Mouse (Mus musculus): ENCODE measurements around the gene Olfr784. TPM values are rescaled to one million over a fixed set of nuclear protein-coding genes. Genes with fewer than 3 reads are reported as not detected.
"Not testable (repeated sequence)": the region's sequence is repeated elsewhere in the genome, so short reads cannot be mapped to it uniquely, and the experiment has no call there.

The Olfr784 gene
- polyA plus RNA-seq (2016; fragmentation: Nextera tagmentation; extraction: Ambion mirVana), result not detected in 2 replicates

DNA sequence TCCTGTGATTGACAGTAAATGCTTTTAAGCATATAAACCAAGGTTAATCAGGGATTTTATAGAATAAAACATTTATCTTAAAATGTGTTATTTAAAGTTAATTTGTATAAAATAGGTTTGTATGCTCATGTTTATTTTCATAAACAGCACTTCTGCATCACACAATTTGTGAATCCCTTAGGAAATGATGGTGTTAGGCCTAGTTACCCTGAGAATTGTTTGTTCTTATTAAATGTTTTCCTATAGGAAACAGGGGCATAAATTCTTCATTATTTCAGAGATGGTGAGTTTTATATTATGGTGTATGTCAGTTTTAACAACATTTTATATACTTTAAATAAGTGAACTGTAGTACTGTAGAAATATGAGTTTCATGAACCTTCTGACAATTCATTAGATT is at the start of gene Olfr784:
Gene Olfr784, plus strand, starts transcription at position 301 of the 400 bp plus-strand sequence.
- no peak within 1 kb of the TSS for H3K4me2 ChIP-seq
- H3K36me3 ChIP-seq, result no peaks in the 10 kb centered on the region
- H3K27ac ChIP-seq, result no peak within 1 kb of the TSS
- no peak within 1 kb of the TSS for H3K9ac ChIP-seq
- H3K4me1 ChIP-seq, result no peaks in the 10 kb centered on the region
- ATAC-seq, result no peak
- H3K9me3 ChIP-seq (replicated peaks), result no peaks in the 10 kb centered on the region
- no peak within 1 kb of the TSS for H3K4me3 ChIP-seq
- H3K27me3 ChIP-seq (replicated peaks), result no peaks in the 10 kb centered on the region

GRCm38 (mm10) chr10:129348550-129348949 is 35.3 kb upstream of the Olfr784 start, which contains the start of gene Olfr782:
TSS of gene Olfr782 (plus strand) at chr10:129348850.
- H3K9me3 ChIP-seq (replicated peaks), result no peaks in the 10 kb centered on the region
- H3K27ac ChIP-seq, result no peak within 1 kb of the TSS
- H3K36me3 ChIP-seq, result no peaks in the 10 kb centered on the region
- H3K27me3 ChIP-seq (replicated peaks), result no peaks in the 10 kb centered on the region
- no peaks in the 10 kb centered on the region for H3K4me1 ChIP-seq
- no peak within 1 kb of the TSS for H3K4me3 ChIP-seq
- WGBS (ENCODE audit: insufficient replicate concordance), result 76% methylated on average over 3 of the region's 3 CpGs
- H3K4me2 ChIP-seq, result no peak within 1 kb of the TSS
- ATAC-seq, result no peak
- H3K9ac ChIP-seq, result no peak within 1 kb of the TSS

- not testable (repeated sequence) for H3K4me3 ChIP-seq; ATAC-seq; H3K4me2 ChIP-seq; H3K36me3 ChIP-seq; H3K27ac ChIP-seq; H3K4me1 ChIP-seq; H3K9ac ChIP-seq; H3K27me3 ChIP-seq (replicated peaks)
- WGBS (ENCODE audit: insufficient replicate concordance), result 58% methylated on average over 2 of the region's 2 CpGs
- H3K9me3 ChIP-seq (replicated peaks), result peaks cover 12% of the 10 kb centered on the region; the same call in 1 of the 2 replicates
Observed at GRCm38 (mm10) chr10:129352475-129352874, 31.4 kb upstream of the Olfr784 start.

DNA sequence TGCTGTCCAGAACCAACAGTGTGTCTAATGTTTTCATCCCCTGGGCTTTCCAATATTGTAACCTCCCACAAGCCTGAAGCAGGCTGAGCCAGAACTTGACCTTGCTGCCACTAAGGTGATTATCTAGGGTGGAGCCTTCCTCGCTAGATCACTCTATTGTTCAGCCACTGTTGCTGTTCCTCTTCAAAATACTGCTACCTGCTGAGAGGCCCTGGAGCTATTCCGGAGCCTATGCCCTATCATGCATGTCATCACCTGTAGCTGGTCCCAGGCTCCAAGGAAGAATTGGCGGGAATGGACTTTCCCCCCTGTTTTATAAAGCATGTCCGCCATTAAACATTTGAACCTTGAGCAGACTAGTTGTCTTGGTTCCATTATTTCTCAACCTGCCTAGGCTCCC is 27.4 kb upstream of the Olfr784 start:
- WGBS (ENCODE audit: insufficient replicate concordance), result 67% methylated on average over 4 of the region's 4 CpGs
- H3K9me3 ChIP-seq (replicated peaks), result peaks cover 12% of the 10 kb centered on the region; the same call in 1 of the 2 replicates
- H3K4me2 ChIP-seq; H3K9ac ChIP-seq; H3K4me1 ChIP-seq; H3K27me3 ChIP-seq (replicated peaks); H3K27ac ChIP-seq; ATAC-seq; H3K4me3 ChIP-seq; H3K36me3 ChIP-seq: not testable (repeated sequence)

GRCm38 (mm10) chr10:129357307-129357706 is 26.6 kb upstream of the Olfr784 start:
- Histone ChIP-seq H3K27me3 (replicated peaks) (no peaks in the 10 kb centered on the region), H3K4me2 (no peak overlapping the region), H3K4me3 (no peak overlapping the region), H3K9ac (no peak overlapping the region), H3K27ac (no peak overlapping the region), H3K36me3 (no peaks in the 10 kb centered on the region), H3K4me1 (no peaks in the 10 kb centered on the region), H3K9me3 (replicated peaks) (peaks cover 12% of the 10 kb centered on the region; the same call in 1 of the 2 replicates)
- 59% methylated on average over 5 of the region's 5 CpGs for WGBS (ENCODE audit: insufficient replicate concordance)
- no peak for ATAC-seq

DNA sequence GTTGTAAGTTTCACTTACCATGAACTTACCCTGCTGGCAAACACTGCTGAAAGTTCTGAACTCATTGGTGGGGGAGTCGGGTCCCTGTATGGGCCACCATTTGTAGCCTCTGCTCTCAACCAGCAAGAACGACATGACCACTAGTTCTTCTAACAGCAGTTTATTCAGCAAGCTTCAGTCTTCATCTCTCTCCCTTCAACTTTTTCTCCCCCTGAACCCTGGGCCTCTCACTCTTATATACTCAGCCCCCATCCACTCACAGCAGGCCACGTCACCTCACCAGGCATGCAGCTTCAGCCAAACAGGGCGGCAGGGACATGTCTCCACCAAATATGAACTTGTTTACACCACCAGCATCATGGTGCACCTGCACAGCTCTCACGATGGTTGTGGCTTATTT is 9.8 kb upstream of the Olfr784 start:
- H3K4me1 ChIP-seq, result not testable (repeated sequence)
- 70% methylated on average over 5 of the region's 5 CpGs for WGBS (ENCODE audit: insufficient replicate concordance)

DNA sequence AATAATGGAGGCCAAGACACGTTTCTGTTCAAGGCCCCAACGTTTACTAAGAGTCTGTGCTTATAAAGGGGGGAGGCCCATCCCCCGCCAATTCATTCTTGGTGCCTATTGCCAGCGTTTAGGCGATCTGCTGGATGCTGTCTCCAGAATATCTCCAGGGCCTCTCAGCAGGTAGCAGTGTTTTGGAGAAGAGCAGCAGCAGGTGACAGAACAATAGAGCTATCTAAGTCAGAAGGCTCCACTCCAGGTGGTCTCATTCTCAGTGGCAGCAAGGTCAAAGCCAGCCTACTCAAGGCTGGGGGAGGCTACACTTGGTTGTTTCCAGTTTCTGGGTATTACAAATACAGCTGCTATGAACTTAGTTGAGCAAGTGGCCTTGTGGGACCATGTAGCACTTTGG is 17.0 kb downstream of the Olfr784 start:
- Histone ChIP-seq H3K9ac (no peak overlapping the region), H3K4me3 (no peak overlapping the region), H3K9me3 (replicated peaks) (0 out of 2 replicates have a peak, but pooled peaks cover 16% of the 10 kb centered on the region), H3K36me3 (no peaks in the 10 kb centered on the region), H3K27me3 (replicated peaks) (no peaks in the 10 kb centered on the region), H3K4me1 (no peaks in the 10 kb centered on the region), H3K27ac (no peak overlapping the region), H3K4me2 (no peak overlapping the region)
- 25% methylated on average over 5 of the region's 5 CpGs for WGBS (ENCODE audit: insufficient replicate concordance)
- ATAC-seq, result no peak

More for the DNA sequence above, 9.8 kb upstream of the Olfr784 start:
- not testable (repeated sequence) for H3K27ac ChIP-seq; H3K9me3 ChIP-seq (replicated peaks); H3K9ac ChIP-seq; H3K4me3 ChIP-seq; H3K36me3 ChIP-seq; ATAC-seq; H3K27me3 ChIP-seq (replicated peaks); H3K4me2 ChIP-seq

DNA sequence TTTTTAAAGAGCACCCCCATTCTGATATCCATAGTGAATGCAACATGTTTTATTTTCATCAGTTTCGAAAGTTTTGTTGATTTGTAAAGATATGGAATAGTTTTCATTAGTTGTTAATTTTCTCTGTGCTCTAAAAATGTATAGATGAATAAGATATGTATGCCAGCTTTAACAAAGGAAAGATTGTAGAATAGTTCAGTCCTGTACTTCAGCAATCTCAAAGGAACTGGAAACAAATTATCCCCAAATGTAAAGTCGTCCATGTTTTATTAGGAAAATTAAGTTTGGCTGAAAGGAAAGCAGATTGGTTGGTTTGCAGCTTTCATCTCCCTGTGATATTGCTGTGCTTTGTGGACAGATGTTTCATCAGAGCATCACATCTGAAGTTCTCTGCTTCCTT is 21.2 kb downstream of the Olfr784 start, which contains the start of gene Olfr785:
Gene Olfr785, plus strand, starts transcription at position 301 of the 400 bp plus-strand sequence.
- Histone ChIP-seq H3K4me3 (no peak within 1 kb of the TSS), H3K9ac (no peak within 1 kb of the TSS), H3K36me3 (no peaks in the 10 kb centered on the region), H3K4me1 (no peaks in the 10 kb centered on the region), H3K27ac (no peak within 1 kb of the TSS), H3K4me2 (no peak within 1 kb of the TSS), H3K27me3 (replicated peaks) (no peaks in the 10 kb centered on the region), H3K9me3 (replicated peaks) (0 out of 2 replicates have a peak, but pooled peaks cover 12% of the 10 kb centered on the region)
- 41% methylated on average over 2 of the region's 2 CpGs for WGBS (ENCODE audit: insufficient replicate concordance)
- no peak for ATAC-seq

- Histone ChIP-seq H3K27me3 (replicated peaks) (no peaks in the 10 kb centered on the region), H3K4me2 (no peak within 1 kb of the TSS), H3K27ac (no peak within 1 kb of the TSS), H3K36me3 (no peaks in the 10 kb centered on the region), H3K9ac (no peak within 1 kb of the TSS), H3K9me3 (replicated peaks) (no peaks in the 10 kb centered on the region), H3K4me1 (no peaks in the 10 kb centered on the region), H3K4me3 (no peak within 1 kb of the TSS)
- no peak for ATAC-seq
Observed at GRCm38 (mm10) chr10:129427006-129427405, 43.1 kb downstream of the Olfr784 start, which contains the start of gene Olfr786. TSS of gene Olfr786 (plus strand) at chr10:129427306.

Other genes starting within 250 kb of the Olfr784 start
- not detected in 2 replicates for gene Olfr770, start 245.1 kb upstream of the Olfr784 start, polyA plus RNA-seq (2016; fragmentation: Nextera tagmentation; extraction: Ambion mirVana)
- gene Olfr771, start 219.3 kb upstream of the Olfr784 start, polyA plus RNA-seq (2016; fragmentation: Nextera tagmentation; extraction: Ambion mirVana), result not detected in 2 replicates
- not detected in 2 replicates for gene Olfr772, start 206.2 kb upstream of the Olfr784 start, polyA plus RNA-seq (2016; fragmentation: Nextera tagmentation; extraction: Ambion mirVana)
- not detected in 2 replicates for gene Olfr773, start 196.7 kb upstream of the Olfr784 start, polyA plus RNA-seq (2016; fragmentation: Nextera tagmentation; extraction: Ambion mirVana)
- gene Olfr774, start 147.9 kb upstream of the Olfr784 start, polyA plus RNA-seq (2016; fragmentation: Nextera tagmentation; extraction: Ambion mirVana), result not detected in 2 replicates
- gene Olfr775, start 135.7 kb upstream of the Olfr784 start, polyA plus RNA-seq (2016; fragmentation: Nextera tagmentation; extraction: Ambion mirVana), result not detected in 2 replicates
- not detected in 2 replicates for gene Olfr776, start 125.0 kb upstream of the Olfr784 start, polyA plus RNA-seq (2016; fragmentation: Nextera tagmentation; extraction: Ambion mirVana)
- gene Olfr777, start 112.6 kb upstream of the Olfr784 start, polyA plus RNA-seq (2016; fragmentation: Nextera tagmentation; extraction: Ambion mirVana), result not detected in 2 replicates
- not detected in 2 replicates for gene Olfr780, start 66.0 kb upstream of the Olfr784 start, polyA plus RNA-seq (2016; fragmentation: Nextera tagmentation; extraction: Ambion mirVana)
- not detected in 2 replicates for gene Olfr781, start 55.2 kb upstream of the Olfr784 start, polyA plus RNA-seq (2016; fragmentation: Nextera tagmentation; extraction: Ambion mirVana)
- gene Olfr782, start 35.2 kb upstream of the Olfr784 start, polyA plus RNA-seq (2016; fragmentation: Nextera tagmentation; extraction: Ambion mirVana), result not detected in 2 replicates
- not detected in 2 replicates for gene Olfr785, start 21.3 kb downstream of the Olfr784 start, polyA plus RNA-seq (2016; fragmentation: Nextera tagmentation; extraction: Ambion mirVana)
- gene Olfr786, start 43.2 kb downstream of the Olfr784 start, polyA plus RNA-seq (2016; fragmentation: Nextera tagmentation; extraction: Ambion mirVana), result not detected in 2 replicates
- not detected in 2 replicates for gene Olfr787, start 77.8 kb downstream of the Olfr784 start, polyA plus RNA-seq (2016; fragmentation: Nextera tagmentation; extraction: Ambion mirVana)
- not detected in 2 replicates for gene Olfr788, start 86.9 kb downstream of the Olfr784 start, polyA plus RNA-seq (2016; fragmentation: Nextera tagmentation; extraction: Ambion mirVana)
- not detected in 2 replicates for gene Olfr789, start 100.7 kb downstream of the Olfr784 start, polyA plus RNA-seq (2016; fragmentation: Nextera tagmentation; extraction: Ambion mirVana)
- gene Olfr790, start 114.4 kb downstream of the Olfr784 start, polyA plus RNA-seq (2016; fragmentation: Nextera tagmentation; extraction: Ambion mirVana), result not detected in 2 replicates
- not detected in 2 replicates for gene Olfr791, start 137.7 kb downstream of the Olfr784 start, polyA plus RNA-seq (2016; fragmentation: Nextera tagmentation; extraction: Ambion mirVana)
- not detected in 2 replicates for gene Olfr792, start 155.1 kb downstream of the Olfr784 start, polyA plus RNA-seq (2016; fragmentation: Nextera tagmentation; extraction: Ambion mirVana)
- not detected in 2 replicates for gene Olfr794, start 183.6 kb downstream of the Olfr784 start, polyA plus RNA-seq (2016; fragmentation: Nextera tagmentation; extraction: Ambion mirVana)
- gene Olfr796, start 228.5 kb downstream of the Olfr784 start, polyA plus RNA-seq (2016; fragmentation: Nextera tagmentation; extraction: Ambion mirVana), result not detected in 2 replicates
- gene Olfr798, start 243.9 kb downstream of the Olfr784 start, polyA plus RNA-seq (2016; fragmentation: Nextera tagmentation; extraction: Ambion mirVana), result not detected in 2 replicates

Data from liver, embryonic 12.5 days (tissue).